Mouse (Mus musculus): ENCODE measurements around the gene Add3.
"Not testable (repeated sequence)": the region's sequence is repeated elsewhere in the genome, so short reads cannot be mapped to it uniquely, and the experiment has no call there.

The Add3 gene

GRCm38 (mm10) chr19:53194751-53195520, 54.7 kb downstream of the Add3 start:
- no peak for DNase-seq

- no peak for DNase-seq
These were observed 56.7 kb downstream of the Add3 start for GRCm38 (mm10) chr19:53196961-53197360.

GRCm38 (mm10) chr19:53197766-53198165, 57.5 kb downstream of the Add3 start:
- DNase-seq, result no peak

- DNase-seq, result no peak
These were observed 58.7 kb downstream of the Add3 start for GRCm38 (mm10) chr19:53198706-53199572.

GRCm38 (mm10) chr19:53199711-53200110, 59.5 kb downstream of the Add3 start:
- DNase-seq, result no peak

- DNase-seq, result no peak
These were observed 61.9 kb downstream of the Add3 start for GRCm38 (mm10) chr19:53202116-53202515.

- DNase-seq, result no peak
These were observed 66.7 kb downstream of the Add3 start for GRCm38 (mm10) chr19:53206986-53207385.

GRCm38 (mm10) chr19:53208830-53209229, 68.6 kb downstream of the Add3 start:
- no peak for DNase-seq

- DNase-seq, result no peak
These were observed 70.0 kb downstream of the Add3 start for GRCm38 (mm10) chr19:53210251-53210650.

GRCm38 (mm10) chr19:53215352-53215751, 75.1 kb downstream of the Add3 start:
- DNase-seq, result no peak

- no peak for DNase-seq
These were observed 76.7 kb downstream of the Add3 start for GRCm38 (mm10) chr19:53216761-53217538.

GRCm38 (mm10) chr19:53217837-53218236, 77.6 kb downstream of the Add3 start:
- DNase-seq, result no peak

- no peak for DNase-seq
These were observed 79.1 kb downstream of the Add3 start for GRCm38 (mm10) chr19:53219305-53219704.

GRCm38 (mm10) chr19:53221186-53221585, 80.9 kb downstream of the Add3 start:
- no peak for DNase-seq

GRCm38 (mm10) chr19:53225249-53226070, 85.2 kb downstream of the Add3 start:
- not testable (repeated sequence) for DNase-seq

GRCm38 (mm10) chr19:53226651-53227050, 86.4 kb downstream of the Add3 start:
- DNase-seq, result no peak

- no peak for DNase-seq
These were observed 88.0 kb downstream of the Add3 start for GRCm38 (mm10) chr19:53228064-53228794.

- DNase-seq, result no peak
These were observed 90.9 kb downstream of the Add3 start for GRCm38 (mm10) chr19:53230942-53231815.

GRCm38 (mm10) chr19:53233586-53233985, 93.3 kb downstream of the Add3 start:
- no peak for DNase-seq

GRCm38 (mm10) chr19:53241806-53242205, 101.6 kb downstream of the Add3 start:
- DNase-seq, result no peak

GRCm38 (mm10) chr19:53243956-53244355, 103.7 kb downstream of the Add3 start:
- DNase-seq, result no peak
